Mouse (Mus musculus) E14TG2a.4 (cell line): Measurements from ENCODE around the gene Abr.

Experiments used
- CTCF ChIP-seq: conservative IDR thresholded peaks from 2 replicates; pipeline ENCODE4 v1.5.1; 2014; ENCODE audit warnings: low read length
- NANOG ChIP-seq: IDR thresholded peaks from 2 replicates; pipeline ENCODE4 v1.6.1; 2014; ENCODE audit warnings: borderline replicate concordance, low read length, mixed read lengths
- POU5F1 ChIP-seq: IDR thresholded peaks from 2 replicates; pipeline ENCODE4 v1.6.1; 2014; ENCODE audit warnings: low read length, borderline replicate concordance

GRCm38 (mm10) chr11:76445459-76445858 is 176.7 kb downstream of the Abr start:
- no peak for TF ChIP-seq CTCF
- no peak for TF ChIP-seq NANOG
- no peak for TF ChIP-seq POU5F1
